Comparison of ENCODE assay signal across 10 mouse cellular contexts in the genomic region with DNA sequence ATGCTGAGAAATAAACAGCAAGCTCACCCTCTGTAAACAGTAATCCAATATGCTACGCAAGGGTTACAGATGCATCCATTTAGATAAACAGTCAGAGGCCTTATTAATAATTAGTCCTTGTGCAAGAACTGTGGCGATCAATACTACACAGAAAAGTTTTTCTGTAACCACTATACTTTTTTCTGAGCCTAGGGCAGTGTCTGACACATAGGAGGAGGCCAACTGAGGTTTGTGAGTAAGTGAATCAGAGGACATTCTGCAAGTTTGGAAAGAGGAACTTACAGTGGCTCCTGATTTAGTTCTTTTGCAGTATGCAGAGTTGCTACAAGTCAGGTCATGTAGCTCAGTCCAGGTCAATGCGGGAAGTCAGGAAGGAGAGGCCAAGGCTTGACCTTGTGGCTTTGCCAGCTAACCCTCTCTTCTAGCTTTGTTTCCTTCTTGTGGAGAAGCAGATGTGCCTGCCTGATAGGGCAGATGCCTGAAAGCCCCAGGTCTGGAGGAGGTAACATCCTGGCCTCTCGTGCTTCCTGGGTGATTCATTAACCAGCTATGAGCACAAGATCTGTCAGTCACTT.
DNase-seq lines count a peak whose midpoint lies in the region; ATAC-seq and TF ChIP-seq lines count a peak whose summit lies in the region.
"Had no signal": no experiment of that assay in that cellular context is flagged by ENCODE, and none has a peak within 500 bp of the region (broad histone marks: within the 10 kb centered on the region; RNA-seq: fewer than 3 reads in every experiment).

No protein-coding gene starts in this region.

- no peak for TF ChIP-seq CTCF in C2C12 (IDR thresholded peaks at IDR 0.05; ENCODE audit: control insufficient read depth, insufficient read depth, insufficient read length)

- H3K27ac ChIP-seq in intestine, embryonic 16.5 days (ENCODE audit: low read length), result peak overlapping the region; percentile 48; the same call in 1 of the 2 replicates
- H3K27ac ChIP-seq in liver, embryonic 15.5 days (replicated peaks), result peak overlapping the region; percentile 76
- H3K27ac ChIP-seq: embryonic facial prominence, embryonic 13.5 days had no signal

- H3K9me3 ChIP-seq in intestine, embryonic 16.5 days (ENCODE audit: control insufficient read depth, low read length), result no peaks in the 10 kb centered on the region
- no peaks in the 10 kb centered on the region for H3K9me3 ChIP-seq in liver, embryonic 15.5 days (replicated peaks)
- H3K9me3 ChIP-seq: embryonic facial prominence, embryonic 13.5 days had no signal

- no peak overlapping the region for H3ac ChIP-seq in C2C12 (ENCODE audit: control insufficient read depth, insufficient read length, low read depth)

- no peaks in the 10 kb centered on the region for H3K36me3 ChIP-seq in C2C12 (ENCODE audit: control insufficient read depth, insufficient read depth)
- H3K36me3 ChIP-seq in intestine, embryonic 16.5 days (ENCODE audit: control insufficient read depth, insufficient read depth, low read length), result no peaks in the 10 kb centered on the region
- H3K36me3 ChIP-seq in liver, embryonic 15.5 days (replicated peaks), result no peaks in the 10 kb centered on the region
- H3K36me3 ChIP-seq: embryonic facial prominence, embryonic 13.5 days had no signal

- 49% methylated on average over 4 of the region's 4 CpGs for WGBS in intestine, embryonic 16.5 days
- 22% methylated on average over 4 of the region's 4 CpGs for WGBS in liver, embryonic 15.5 days (ENCODE audit: insufficient replicate concordance)

- H3K9ac ChIP-seq in intestine, embryonic 16.5 days (ENCODE audit: low read depth, low read length), result no peak overlapping the region
- H3K9ac ChIP-seq in liver, embryonic 15.5 days, result no peak overlapping the region
- H3K9ac ChIP-seq: embryonic facial prominence, embryonic 13.5 days had no signal

- H3K4me2 ChIP-seq in intestine, embryonic 16.5 days (ENCODE audit: low read depth, low read length), result no peak overlapping the region
- H3K4me2 ChIP-seq in liver, embryonic 15.5 days, result peak overlapping the region; percentile 50
- H3K4me2 ChIP-seq: embryonic facial prominence, embryonic 13.5 days had no signal

- no peaks in the 10 kb centered on the region for H3K27me3 ChIP-seq in C2C12 (ENCODE audit: control insufficient read depth, insufficient read depth, insufficient read length)
- H3K27me3 ChIP-seq in intestine, embryonic 16.5 days (replicated peaks; ENCODE audit: control insufficient read depth, insufficient read depth, low read length), result no peaks in the 10 kb centered on the region
- no peaks in the 10 kb centered on the region for H3K27me3 ChIP-seq in liver, embryonic 15.5 days

- ATAC-seq in intestine, embryonic 16.5 days, result peak; percentile 99
- ATAC-seq in liver, embryonic 15.5 days (ENCODE audit: insufficient read depth), result peak; percentile 86
- ATAC-seq in inflammation-experienced regulatory T-cells, adult 6 months, result no peak

- H3K4me1 ChIP-seq in intestine, embryonic 16.5 days (ENCODE audit: control insufficient read depth, insufficient read depth, low read length), result no peaks in the 10 kb centered on the region
- peaks cover 21% of the 10 kb centered on the region for H3K4me1 ChIP-seq in liver, embryonic 15.5 days (replicated peaks)
- H3K4me1 ChIP-seq: embryonic facial prominence, embryonic 13.5 days had no signal

- no peaks in the 10 kb centered on the region for H3K79me2 ChIP-seq in C2C12 (ENCODE audit: control insufficient read depth, insufficient read depth)

- intact Hi-C loops in gastrocnemius, postnatal 14 days (cut with DNase I; ENCODE audit: low total_unique reads), result no loop called here

- peak; percentile 5 for DNase-seq in adrenal gland, postnatal 14 days
- DNase-seq in adrenal gland, postnatal 25 days, result no peak
- DNase-seq in urinary bladder, adult 18-20 months (ENCODE audit: low spot score in 2 of 2), result no peak
- DNase-seq in gastrocnemius, postnatal 14 days, result no peak
- DNase-seq: heart, adult 18-20 months had no signal

- H3K79me3 ChIP-seq in C2C12 (ENCODE audit: low read depth), result no peaks in the 10 kb centered on the region

- H3K4me3 ChIP-seq in C2C12 (ENCODE audit: insufficient read depth, poor library complexity, severe bottlenecking), result no peak overlapping the region
- no peak overlapping the region for H3K4me3 ChIP-seq in intestine, embryonic 16.5 days (ENCODE audit: low read length)
- H3K4me3 ChIP-seq in liver, embryonic 15.5 days (replicated peaks), result no peak overlapping the region
- H3K4me3 ChIP-seq: embryonic facial prominence, embryonic 13.5 days had no signal

TF ChIP-seq in C2C12, 6 proteins besides CTCF, POLR2A, EP300 and RAD21:
- TF ChIP-seq MYOD1 (IDR thresholded peaks at IDR 0.05; ENCODE audit: control insufficient read depth, insufficient read length, low read depth), result peak; percentile 39
- TF ChIP-seq USF1 (IDR thresholded peaks at IDR 0.05; ENCODE audit: low read depth), result no peak
